Mouse (Mus musculus) G1E (cell line): ENCODE results near the gene Fam180a.

ENCODE experiments used
- CTCF ChIP-seq: IDR thresholded peaks from 2 replicates; pipeline ENCODE4 v1.5.1; 2012; ENCODE audit warnings: low read depth, low read length, inconsistent platforms, mixed read lengths
- GATA1 ChIP-seq: IDR thresholded peaks from 2 replicates; pipeline ENCODE4 v1.6.1; 2012; ENCODE audit warnings: borderline replicate concordance, low read length, inconsistent platforms, mixed read lengths
- GATA2 ChIP-seq: IDR thresholded peaks from 2 replicates; pipeline ENCODE4 v1.6.1; 2012; ENCODE audit warnings: low read depth, low read length, inconsistent platforms, borderline replicate concordance
- TAL1 ChIP-seq: conservative IDR thresholded peaks from 2 replicates; pipeline ENCODE4 v1.6.1; 2012; ENCODE audit warnings: low read depth, low read length, inconsistent platforms, mixed read lengths

- no peak for TF ChIP-seq GATA2
- TF ChIP-seq CTCF: no peak
- TF ChIP-seq TAL1: no peak
- no peak for TF ChIP-seq GATA1
Observed at GRCm38 (mm10) chr6:35355320-35355719, 29.4 kb upstream of the Fam180a start.
